Comparison of ENCODE assay signal across 8 mouse cellular contexts in genomic region chr5:95880914-95881313, GRCm38 (mm10).
DNase-seq lines count a peak whose midpoint lies in the region; ATAC-seq and TF ChIP-seq lines count a peak whose summit lies in the region.
"Had no signal": no experiment of that assay in that cellular context is flagged by ENCODE, and none has a peak within 500 bp of the region (broad histone marks: within the 10 kb centered on the region; RNA-seq: fewer than 3 reads in every experiment).

No protein-coding gene starts in this region.

- no peak overlapping the region for H3K9ac ChIP-seq in hindbrain, embryonic 16.5 days (ENCODE audit: low read depth, low read length)
- H3K9ac ChIP-seq: neural tube, embryonic 13.5 days had no signal

- H3K36me3 ChIP-seq in hindbrain, embryonic 16.5 days (ENCODE audit: control insufficient read depth, insufficient read depth, low read length), result no peaks in the 10 kb centered on the region
- H3K36me3 ChIP-seq: neural tube, embryonic 13.5 days had no signal

- no peak overlapping the region for H3K4me2 ChIP-seq in hindbrain, embryonic 16.5 days (ENCODE audit: low read length)
- H3K4me2 ChIP-seq: neural tube, embryonic 13.5 days had no signal

- TF ChIP-seq POLR2A in embryonic fibroblast, embryonic 13.5 days (IDR thresholded peaks at IDR 0.05; ENCODE audit: low read depth, low read length), result no peak

- H3K27me3 ChIP-seq in hindbrain, embryonic 16.5 days (replicated peaks; ENCODE audit: control insufficient read depth, insufficient read depth, low read length), result no peaks in the 10 kb centered on the region
- H3K27me3 ChIP-seq: neural tube, embryonic 13.5 days had no signal

- peak; percentile 15 for DNase-seq in MN1 (ENCODE audit: low spot score)
- DNase-seq in adrenal gland, adult 8-10 months, result peak; percentile 30
- DNase-seq in layer of hippocampus, postnatal 25 days (ENCODE audit: extremely low spot score in 1 of 2, low spot score in 1 of 2), result peak; percentile 20 to 49
- peak; percentile 51 to 64 for DNase-seq in lung, postnatal 4 days
- no peak for DNase-seq in natural killer cell, adult 2 months (ENCODE audit: low spot score in 2 of 2)

- H3K4me3 ChIP-seq in embryonic fibroblast, embryonic 13.5 days (ENCODE audit: insufficient read depth, low read length), result no peak overlapping the region
- H3K4me3 ChIP-seq in hindbrain, embryonic 16.5 days (ENCODE audit: low read length), result no peak overlapping the region
- H3K4me3 ChIP-seq: neural tube, embryonic 13.5 days had no signal

- H3K4me1 ChIP-seq in embryonic fibroblast, embryonic 13.5 days (ENCODE audit: control insufficient read depth, insufficient read depth, low read length), result no peaks in the 10 kb centered on the region
- no peaks in the 10 kb centered on the region for H3K4me1 ChIP-seq in hindbrain, embryonic 16.5 days (ENCODE audit: control insufficient read depth, insufficient read depth, low read depth, low read length)
- H3K4me1 ChIP-seq: neural tube, embryonic 13.5 days had no signal

- H3K27ac ChIP-seq in embryonic fibroblast, embryonic 13.5 days (ENCODE audit: insufficient read depth, low read length), result no peak overlapping the region
- no peak overlapping the region for H3K27ac ChIP-seq in hindbrain, embryonic 16.5 days (ENCODE audit: low read depth, low read length)
- H3K27ac ChIP-seq: neural tube, embryonic 13.5 days had no signal

- 0 out of 2 replicates have a peak, but pooled peaks have one; percentile 71 for ATAC-seq in hindbrain, embryonic 16.5 days

- H3K9me3 ChIP-seq in hindbrain, embryonic 16.5 days (ENCODE audit: control insufficient read depth, low read length), result no peaks in the 10 kb centered on the region
- H3K9me3 ChIP-seq: neural tube, embryonic 13.5 days had no signal

- peak; percentile 12; the same call in 1 of the 2 replicates for TF ChIP-seq CTCF in embryonic fibroblast, embryonic 13.5 days (IDR thresholded peaks at IDR 0.05; ENCODE audit: borderline replicate concordance, insufficient read depth, low read length)

Comparison
In these comparisons a context has a peak if more than half of its experiments do, and no peak if none do; other contexts are left out.
1. DNase-seq: peak in MN1 (single experiment), adrenal gland, adult 8-10 months (single experiment), layer of hippocampus, postnatal 25 days (2 of 2) and lung, postnatal 4 days (2 of 2); none in natural killer cell, adult 2 months (0 of 2).